Mouse (Mus musculus) embryonic fibroblast, embryonic 13.5 days (primary cell): Measurements from ENCODE around the gene Foxp1. TPM values are rescaled to one million over a fixed set of nuclear protein-coding genes. Genes with fewer than 3 reads are reported as not detected.

Source experiments
- H3K27ac ChIP-seq: 2 replicates; pipeline ENCODE4 v1.5.1; 2012; ENCODE audit warnings: low read length, control low read depth, inconsistent platforms; ENCODE audit not compliant: insufficient read depth
- H3K4me1 ChIP-seq: 2 replicates; pipeline ENCODE4 v1.6.1; 2011; ENCODE audit warnings: low read length; ENCODE audit not compliant: control insufficient read depth, insufficient read depth
- H3K4me3 ChIP-seq: 2 replicates; pipeline ENCODE4 v1.5.1; 2011; ENCODE audit warnings: mild to moderate bottlenecking, control low read depth, low read length; ENCODE audit not compliant: insufficient read depth
- CTCF ChIP-seq: IDR thresholded peaks from 2 replicates; pipeline ENCODE4 v1.5.1; 2011; ENCODE audit warnings: mild to moderate bottlenecking, control low read depth, low read length, moderate library complexity, borderline replicate concordance; ENCODE audit not compliant: insufficient read depth
- POLR2A ChIP-seq: IDR thresholded peaks from 2 replicates; pipeline ENCODE4 v1.6.1; 2011; ENCODE audit warnings: low read depth, mild to moderate bottlenecking, control low read depth, low read length, moderate library complexity
- polyA plus RNA-seq: library from polyadenylated mRNA; stranded (reverse); fragments of >200 nt; gene quantifications from 2 replicates; pipeline ENCODE4 v1.2.4, GENCODE M21; 2011; ENCODE audit warnings: low read depth; ENCODE audit not compliant: missing spikeins, insufficient read length

Foxp1 gene
- polyA plus RNA-seq, 1 experiment: 137 TPM

DNA sequence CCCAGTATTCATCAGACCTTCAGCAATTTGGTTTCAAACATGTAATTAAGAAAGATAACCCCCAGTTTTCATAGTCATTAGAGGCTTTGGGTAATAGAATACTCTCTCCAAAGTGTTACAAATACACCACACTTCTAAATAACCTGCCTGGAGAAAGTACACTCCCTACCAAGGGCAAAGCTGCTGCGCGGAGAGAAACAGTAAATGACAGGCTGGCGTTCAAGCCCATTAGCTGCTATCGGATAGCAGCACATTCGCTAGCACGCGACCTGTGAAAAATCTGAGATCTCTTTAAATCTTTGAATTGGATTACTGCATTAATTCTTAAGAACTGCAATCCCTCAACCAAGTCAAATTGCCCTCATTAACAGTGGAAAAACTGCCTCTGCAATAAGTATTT, 418.1 kb downstream of the Foxp1 start:
- TF ChIP-seq CTCF (no peak), POLR2A (no peak)
- no peak overlapping the region for H3K4me3 ChIP-seq
- peaks cover 7% of the 10 kb centered on the region; the same call in 1 of the 2 replicates for H3K4me1 ChIP-seq
- no peak overlapping the region for H3K27ac ChIP-seq

DNA sequence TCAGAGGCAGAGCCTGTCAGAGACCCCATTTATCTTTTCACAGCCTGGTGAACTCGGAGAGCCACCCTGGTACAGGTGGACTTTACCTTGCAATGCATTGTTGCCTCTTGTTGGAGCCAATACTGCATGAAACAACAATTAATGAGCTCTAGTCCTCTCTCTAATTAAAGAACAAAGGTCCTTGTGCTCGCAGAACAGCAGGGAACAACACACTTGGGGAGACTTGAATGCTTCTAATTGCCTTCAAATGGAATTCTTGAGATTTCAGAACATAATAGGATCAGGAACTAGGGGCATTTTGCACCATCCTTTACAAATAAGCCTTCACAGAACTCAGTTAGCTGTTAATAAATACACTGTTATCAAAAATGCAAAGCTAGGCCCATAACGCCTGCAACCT, 418.6 kb downstream of the Foxp1 start:
- TF ChIP-seq CTCF: no peak
- no peak for TF ChIP-seq POLR2A
- Histone ChIP-seq H3K27ac (no peak overlapping the region), H3K4me3 (no peak overlapping the region), H3K4me1 (peaks cover 7% of the 10 kb centered on the region; the same call in 1 of the 2 replicates)

GRCm38 (mm10) chr6:99101489-99101908, 421.0 kb downstream of the Foxp1 start:
- TF ChIP-seq CTCF: no peak
- Histone ChIP-seq H3K27ac (no peak overlapping the region), H3K4me1 (peaks cover 9% of the 10 kb centered on the region), H3K4me3 (no peak overlapping the region)

GRCm38 (mm10) chr6:99100331-99100730, 422.2 kb downstream of the Foxp1 start:
- no peak overlapping the region for H3K27ac ChIP-seq
- TF ChIP-seq CTCF (no peak), POLR2A (no peak)
- H3K4me3 ChIP-seq: no peak overlapping the region
- H3K4me1 ChIP-seq: peaks cover 10% of the 10 kb centered on the region

GRCm38 (mm10) chr6:99099781-99100180, 422.7 kb downstream of the Foxp1 start:
- Histone ChIP-seq H3K27ac (no peak overlapping the region), H3K4me1 (peaks cover 10% of the 10 kb centered on the region), H3K4me3 (no peak overlapping the region)
- TF ChIP-seq CTCF (no peak), POLR2A (no peak)

GRCm38 (mm10) chr6:99097191-99097590, 425.3 kb downstream of the Foxp1 start:
- TF ChIP-seq CTCF: no peak
- TF ChIP-seq POLR2A: no peak
- Histone ChIP-seq H3K4me3 (no peak overlapping the region), H3K27ac (no peak overlapping the region), H3K4me1 (peaks cover 10% of the 10 kb centered on the region)

DNA sequence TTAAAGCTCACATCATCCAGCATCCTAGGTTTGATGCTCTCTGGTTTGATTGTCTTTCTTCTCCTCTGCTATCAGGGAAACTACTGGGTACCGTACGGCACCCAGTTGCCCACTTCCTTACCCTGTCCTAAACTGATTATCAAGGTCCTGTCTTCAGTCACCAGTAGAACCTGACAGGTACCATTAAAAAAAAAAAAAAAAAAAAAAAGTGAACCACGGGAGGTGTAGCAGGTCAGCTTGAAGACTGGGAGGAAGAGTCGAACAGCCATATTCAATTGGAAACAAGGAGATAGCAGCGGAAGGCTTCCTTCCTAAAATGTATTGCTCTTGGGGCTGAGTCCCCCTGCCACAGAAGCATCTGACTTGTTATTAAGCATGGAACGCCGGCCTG, 425.8 kb downstream of the Foxp1 start:
- Histone ChIP-seq H3K4me3 (no peak overlapping the region), H3K4me1 (peaks cover 10% of the 10 kb centered on the region), H3K27ac (no peak overlapping the region)
- TF ChIP-seq CTCF (no peak), POLR2A (no peak)

DNA sequence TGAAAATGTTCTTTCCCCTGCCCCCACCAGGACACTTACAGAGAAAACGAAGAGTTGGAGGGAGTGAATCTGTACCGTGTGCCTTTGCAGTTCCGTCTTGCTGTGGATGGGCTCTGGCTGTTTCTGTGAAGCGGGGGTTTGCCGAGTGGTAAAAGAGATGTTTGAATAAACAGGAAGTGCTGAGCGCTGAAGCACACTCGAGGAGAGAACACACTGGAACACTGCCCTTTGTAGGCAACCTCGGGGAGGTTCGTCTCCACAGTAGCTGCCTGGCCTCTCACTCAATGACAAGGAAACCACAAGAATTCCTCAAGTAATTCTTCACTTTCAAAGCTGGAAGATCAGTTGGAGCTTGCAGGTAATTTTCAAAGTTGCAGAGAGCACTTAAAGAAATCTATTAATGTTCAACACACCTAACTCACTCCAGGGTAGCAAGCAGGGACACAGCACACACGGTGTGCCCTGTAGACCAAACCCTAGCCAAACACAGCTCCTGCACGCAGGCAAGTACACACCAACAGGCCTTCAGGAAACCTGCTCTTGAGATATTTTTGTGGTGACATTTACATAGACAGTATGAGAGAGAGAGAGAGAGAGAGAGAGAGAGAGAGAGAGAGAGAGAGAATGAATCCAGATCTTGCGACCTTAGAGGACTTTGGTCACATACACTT, 426.3 kb downstream of the Foxp1 start:
- TF ChIP-seq POLR2A: 0 out of 2 replicates have a peak, but pooled peaks have one; percentile 24
- no peak for TF ChIP-seq CTCF
- Histone ChIP-seq H3K4me3 (peak overlapping the region; percentile 51), H3K4me1 (peaks cover 8% of the 10 kb centered on the region), H3K27ac (peak overlapping the region; percentile 58)

GRCm38 (mm10) chr6:99095185-99096104, 427.1 kb downstream of the Foxp1 start:
- TF ChIP-seq CTCF (no peak), POLR2A (no peak)
- Histone ChIP-seq H3K4me3 (peak overlapping the region; percentile 51), H3K4me1 (peaks cover 7% of the 10 kb centered on the region), H3K27ac (peak overlapping the region; percentile 58)
